Mouse (Mus musculus): Measurements from ENCODE around the gene Zfp607a. TPM values are rescaled to one million over a fixed set of nuclear protein-coding genes. Genes with fewer than 3 reads are reported as not detected.
"Not testable (repeated sequence)": the region's sequence is repeated elsewhere in the genome, so short reads cannot be mapped to it uniquely, and the experiment has no call there.

Gene Zfp607a
- polyA plus RNA-seq, 1 experiment: 1.7 TPM

GRCm38 (mm10) chr7:27860396-27861235, 3.3 kb downstream of the Zfp607a start:
- DNase-seq: peak; percentile 73
- whole genome bisulfite sequencing: under 1% methylated on average over 22 of the region's 22 CpGs
- H3K4me3 ChIP-seq (replicated peaks; ENCODE audit: extremely low read depth, low read depth, low read length): peak overlapping the region; percentile 72
- peaks cover 5% of the 10 kb centered on the region for H3K4me1 ChIP-seq (ENCODE audit: control insufficient read depth, insufficient read depth, low read length)
- TF ChIP-seq CTCF (IDR thresholded peaks at IDR 0.05; ENCODE audit: insufficient read depth, low read length) (no peak), POLR2A (IDR thresholded peaks at IDR 0.05; ENCODE audit: borderline replicate concordance, extremely low read depth, low read depth, low read length) (peak; percentile 77; the same call in 1 of the 2 replicates)

GRCm38 (mm10) chr7:27862578-27862977, 5.3 kb downstream of the Zfp607a start:
- WGBS: 59% methylated on average over 5 of the region's 5 CpGs
- not testable (repeated sequence) for H3K4me3 ChIP-seq (replicated peaks; ENCODE audit: extremely low read depth, low read depth, low read length); H3K4me1 ChIP-seq (ENCODE audit: control insufficient read depth, insufficient read depth, low read length); DNase-seq

GRCm38 (mm10) chr7:27881721-27882120, 24.4 kb downstream of the Zfp607a start:
- H3K4me3 ChIP-seq (replicated peaks; ENCODE audit: extremely low read depth, low read depth, low read length): no peak overlapping the region
- peak; percentile 48 for DNase-seq
- no peaks in the 10 kb centered on the region for H3K4me1 ChIP-seq (ENCODE audit: control insufficient read depth, insufficient read depth, low read length)
- TF ChIP-seq CTCF (IDR thresholded peaks at IDR 0.05; ENCODE audit: insufficient read depth, low read length): no peak
- TF ChIP-seq POLR2A (IDR thresholded peaks at IDR 0.05; ENCODE audit: borderline replicate concordance, extremely low read depth, low read depth, low read length): no peak
- WGBS: 82% methylated on average over 4 of the region's 4 CpGs

DNA sequence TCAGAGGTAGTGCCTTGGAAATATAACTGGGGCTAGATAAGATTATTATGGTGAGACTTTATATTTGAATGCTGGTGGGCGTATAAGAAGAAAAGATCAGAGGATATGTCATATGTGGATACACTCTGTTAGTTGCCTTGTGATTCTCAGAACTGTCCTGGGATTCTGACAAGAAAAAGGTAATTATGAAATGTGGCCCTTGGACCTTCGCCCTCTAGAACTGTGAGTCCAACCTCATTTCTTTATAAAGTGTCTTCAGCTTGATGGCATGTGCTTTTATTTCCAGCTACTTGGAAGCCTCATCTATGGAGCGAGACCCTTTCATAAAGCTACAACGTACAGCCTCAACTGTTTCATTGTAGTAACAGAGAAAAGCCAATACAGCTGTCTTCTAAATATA, 43.3 kb downstream of the Zfp607a start:
- TF ChIP-seq CTCF (IDR thresholded peaks at IDR 0.05; ENCODE audit: insufficient read depth, low read length) (no peak), POLR2A (IDR thresholded peaks at IDR 0.05; ENCODE audit: borderline replicate concordance, extremely low read depth, low read depth, low read length) (no peak)
- Histone ChIP-seq H3K4me1 (ENCODE audit: control insufficient read depth, insufficient read depth, low read length) (no peaks in the 10 kb centered on the region), H3K4me3 (replicated peaks; ENCODE audit: extremely low read depth, low read depth, low read length) (no peak overlapping the region)
- WGBS: 89% methylated on average over 4 of the region's 4 CpGs
- DNase-seq: no peak

GRCm38 (mm10) chr7:27905061-27905848, 47.9 kb downstream of the Zfp607a start:
- no peak for DNase-seq
- 70% methylated on average over 11 of the region's 11 CpGs for WGBS
- H3K4me1 ChIP-seq (ENCODE audit: control insufficient read depth, insufficient read depth, low read length): no peaks in the 10 kb centered on the region
- H3K4me3 ChIP-seq (replicated peaks; ENCODE audit: extremely low read depth, low read depth, low read length): no peak overlapping the region
- TF ChIP-seq CTCF (IDR thresholded peaks at IDR 0.05; ENCODE audit: insufficient read depth, low read length) (no peak), POLR2A (IDR thresholded peaks at IDR 0.05; ENCODE audit: borderline replicate concordance, extremely low read depth, low read depth, low read length) (no peak)

DNA sequence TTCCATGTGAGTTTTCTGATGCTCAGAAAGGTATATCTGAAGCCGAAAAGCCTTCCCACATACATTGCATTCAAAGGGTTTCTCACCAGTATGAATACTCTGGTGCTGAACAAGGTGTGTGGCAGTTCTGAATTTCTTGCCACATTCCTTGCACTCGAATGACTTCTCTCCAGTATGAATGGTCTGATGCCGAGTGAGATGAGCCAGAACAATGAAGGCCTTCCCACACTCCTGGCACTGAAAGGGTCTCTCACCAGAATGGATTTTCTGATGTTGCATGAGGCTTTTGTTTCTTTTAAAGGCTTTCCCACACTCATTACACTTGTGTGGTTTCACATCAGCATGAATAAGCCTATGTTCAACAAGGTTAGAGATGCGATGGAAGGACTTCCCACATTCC, 53.6 kb downstream of the Zfp607a start:
- H3K4me1 ChIP-seq (ENCODE audit: control insufficient read depth, insufficient read depth, low read length); DNase-seq; H3K4me3 ChIP-seq (replicated peaks; ENCODE audit: extremely low read depth, low read depth, low read length): not testable (repeated sequence)
- WGBS: 93% methylated on average over 4 of the region's 4 CpGs

DNA sequence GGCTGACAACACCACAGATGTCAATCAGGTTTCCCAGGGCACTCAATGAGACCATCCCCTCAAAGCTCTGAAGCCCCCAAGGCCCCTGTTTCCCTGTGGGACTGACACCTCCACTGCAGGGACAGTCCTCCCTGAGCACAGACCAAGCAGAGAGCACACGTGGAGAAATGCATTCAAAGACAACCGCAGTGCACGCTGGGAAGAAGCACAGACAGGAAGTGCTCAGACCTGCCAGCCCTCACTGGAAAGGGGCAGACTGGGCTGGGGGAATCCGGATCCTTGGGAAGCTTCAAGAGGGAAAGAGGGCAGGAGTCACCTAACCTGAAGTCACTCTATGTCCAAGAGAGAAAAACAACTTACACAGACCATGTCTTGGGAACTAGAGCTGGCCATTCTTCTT, 69.7 kb downstream of the Zfp607a start:
- WGBS: 29% methylated on average over 4 of the region's 4 CpGs
- H3K4me1 ChIP-seq (ENCODE audit: control insufficient read depth, insufficient read depth, low read length); DNase-seq; H3K4me3 ChIP-seq (replicated peaks; ENCODE audit: extremely low read depth, low read depth, low read length): not testable (repeated sequence)

DNA sequence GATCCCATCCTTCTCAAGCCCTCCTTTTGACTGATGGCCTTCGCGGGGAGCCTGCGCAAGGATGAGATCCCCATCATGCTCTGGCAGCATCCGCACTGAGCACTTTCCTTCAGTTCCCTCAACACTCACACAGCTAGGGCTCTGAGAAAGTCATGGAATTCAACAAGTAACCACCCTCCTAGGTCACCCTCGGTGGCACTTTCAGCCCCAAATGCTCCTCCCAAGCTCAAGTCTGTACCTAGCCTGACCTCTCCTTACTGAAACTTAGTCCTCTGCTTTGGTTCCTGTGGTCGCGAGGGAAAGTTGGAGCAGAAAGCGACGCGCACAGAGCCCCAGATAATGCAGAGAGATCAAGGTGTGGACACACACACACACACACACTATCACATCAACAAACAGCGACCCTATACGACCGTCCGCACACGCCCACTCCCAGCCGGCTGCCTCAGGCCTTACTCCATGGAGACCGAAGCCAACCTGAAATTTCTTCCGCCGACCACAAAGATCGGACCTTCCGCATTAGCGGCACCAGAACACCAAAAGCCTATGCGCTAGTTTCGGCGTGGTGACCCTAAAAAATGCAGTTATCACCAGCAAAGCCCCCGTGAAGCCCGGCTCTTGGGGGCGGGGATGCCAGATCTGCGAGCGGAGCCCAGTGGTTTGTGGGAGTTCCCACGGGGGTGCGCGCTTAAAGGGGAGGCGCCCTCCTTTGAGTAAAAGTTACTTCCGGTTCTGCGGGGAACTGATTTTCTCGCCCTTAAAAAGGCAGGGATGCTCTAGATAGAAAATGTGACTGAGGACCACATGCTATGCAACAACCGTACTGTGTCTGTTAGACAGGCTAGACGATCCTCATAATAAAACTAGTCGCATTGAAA, 71.7 kb downstream of the Zfp607a start, which contains the start of gene Zfp974:
Gene Zfp974 (minus strand): TSS at position 643 of the 878 bp plus-strand sequence.
- DNase-seq: peak; percentile 52
- Histone ChIP-seq H3K4me3 (replicated peaks; ENCODE audit: extremely low read depth, low read depth, low read length) (peak within 1 kb of the TSS; percentile 75), H3K4me1 (ENCODE audit: control insufficient read depth, insufficient read depth, low read length) (no peaks in the 10 kb centered on the region; the same call in none of the 2 replicates)
- WGBS: 4% methylated on average over 40 of the region's 40 CpGs
- no peak for TF ChIP-seq CTCF (IDR thresholded peaks at IDR 0.05; ENCODE audit: insufficient read depth, low read length)
- no peak for TF ChIP-seq POLR2A (IDR thresholded peaks at IDR 0.05; ENCODE audit: borderline replicate concordance, extremely low read depth, low read depth, low read length)

Other genes with a start within 250 kb of the Zfp607a start
- gene Ttc9b, start 203.6 kb upstream of the Zfp607a start, polyA plus RNA-seq (2012; rRNA removed): not detected in 2 replicates
- gene Map3k10, start 182.9 kb upstream of the Zfp607a start, polyA plus RNA-seq (2012; rRNA removed): 27.1 and 31.9 TPM in 2 replicates
- 0.36 and 1.5 TPM in 2 replicates for gene Zfp607b, start 168.2 kb upstream of the Zfp607a start, polyA plus RNA-seq (2012; rRNA removed)
- gene Zfp60, start 126.1 kb upstream of the Zfp607a start, polyA plus RNA-seq (2012; rRNA removed): 1.2 and 1.9 TPM in 2 replicates
- 0.55 and 1.1 TPM in 2 replicates for gene Zfp626, start 50.3 kb upstream of the Zfp607a start, polyA plus RNA-seq (2012; rRNA removed)
- 0.54 and 1.1 TPM in 2 replicates for gene Zfp59, start 18.9 kb upstream of the Zfp607a start, polyA plus RNA-seq (2012; rRNA removed)
- 1.2 and 1.7 TPM in 2 replicates for gene Zfp974, start 71.9 kb downstream of the Zfp607a start, polyA plus RNA-seq (2012; rRNA removed)
- 1.3 and 2.0 TPM in 2 replicates for gene Zfp780b, start 121.6 kb downstream of the Zfp607a start, polyA plus RNA-seq (2012; rRNA removed)
- gene Zfp850, start 156.6 kb downstream of the Zfp607a start, polyA plus RNA-seq (2012; rRNA removed): 0.18 and 0.31 TPM in 2 replicates
- gene Psmc4, start 192.6 kb downstream of the Zfp607a start, polyA plus RNA-seq (2012; rRNA removed): 67.7 and 86.4 TPM in 2 replicates
- gene Fcgbp, start 213.7 kb downstream of the Zfp607a start, polyA plus RNA-seq (2012; rRNA removed): 7.5 and 19.2 TPM in 2 replicates

Data from lung, adult 2 months (tissue).